Mouse (Mus musculus) urinary bladder, postnatal 25 days (tissue): Measurements from ENCODE around the gene F12.
"Not testable (repeated sequence)": the region's sequence is repeated elsewhere in the genome, so short reads cannot be mapped to it uniquely, and the experiment has no call there.

Experiments used
- DNase-seq: peaks from one replicate; pipeline ENCODE4 v3.0.0; 2022; ENCODE audit warnings: low spot score

Gene F12

DNA sequence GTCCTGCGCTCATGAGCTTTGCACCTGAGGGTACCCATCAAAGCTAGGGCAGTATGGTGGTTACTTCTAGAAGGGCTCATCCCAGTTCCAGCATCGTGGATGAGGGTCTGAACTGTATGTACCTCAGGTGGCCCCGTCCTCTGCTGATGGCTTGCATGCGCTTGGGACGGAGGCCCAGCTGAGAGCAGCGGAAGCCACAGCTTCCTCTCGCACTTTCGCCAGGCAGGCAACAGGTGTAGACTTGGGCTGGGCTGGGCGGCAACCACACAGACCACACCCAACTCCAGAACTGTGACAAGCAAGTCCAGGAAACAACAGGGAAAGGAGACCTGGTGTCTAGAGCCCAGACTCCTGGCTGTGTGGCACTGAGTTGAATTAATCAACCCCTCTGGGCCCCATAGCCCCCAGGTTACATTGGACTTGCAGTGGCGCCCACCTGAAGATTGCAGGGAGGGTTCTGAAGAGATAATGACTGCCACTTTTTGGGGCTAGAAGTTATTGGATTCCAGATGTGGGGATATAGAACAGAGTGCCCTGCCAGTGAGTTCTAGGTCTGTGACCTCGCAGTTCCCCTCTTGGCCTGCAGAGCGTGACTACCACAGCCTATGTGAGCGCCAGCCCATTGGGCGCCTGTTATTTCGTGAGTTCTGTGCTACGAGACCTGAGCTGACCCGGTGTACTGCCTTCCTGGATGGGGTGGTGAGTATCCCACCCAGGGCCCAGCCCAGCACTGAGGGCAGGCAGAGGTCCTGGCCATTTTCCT, 23.3 kb upstream of the F12 start:
- DNase-seq, result no peak

DNA sequence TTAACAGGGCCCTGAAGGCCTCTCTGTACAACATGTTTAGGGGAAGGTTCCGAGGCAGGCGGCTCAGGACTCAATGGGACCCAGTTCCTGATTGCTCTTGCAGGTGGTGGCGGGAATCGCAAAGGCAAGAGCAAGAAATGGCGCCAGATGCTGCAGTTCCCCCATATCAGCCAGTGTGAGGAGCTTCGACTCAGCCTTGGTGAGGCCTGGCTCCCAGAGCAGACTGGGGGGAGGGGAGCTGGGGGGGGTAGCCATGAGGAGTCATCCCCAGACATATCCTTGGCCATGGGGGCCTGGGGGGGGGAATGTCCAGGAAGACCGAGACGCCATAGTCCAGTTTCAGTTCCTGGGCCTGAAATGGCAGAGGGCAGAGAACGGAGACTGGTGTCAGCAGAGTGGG, 22.6 kb upstream of the F12 start:
- no peak for DNase-seq

- DNase-seq, result no peak
Measured at GRCm38 (mm10) chr13:55448131-55448530, 21.5 kb upstream of the F12 start.

- no peak for DNase-seq
Measured at GRCm38 (mm10) chr13:55447543-55447943, 20.9 kb upstream of the F12 start.

- no peak for DNase-seq
Measured at GRCm38 (mm10) chr13:55446483-55447105, 20.0 kb upstream of the F12 start.

- DNase-seq, result no peak
Measured at GRCm38 (mm10) chr13:55445361-55446091, 18.9 kb upstream of the F12 start.

- DNase-seq, result peak; percentile 96
Measured at GRCm38 (mm10) chr13:55444937-55445315, 18.3 kb upstream of the F12 start, which contains the start of gene Grk6. Gene Grk6 (plus strand): TSS chr13:55445072.

GRCm38 (mm10) chr13:55444286-55444936, 17.8 kb upstream of the F12 start:
- DNase-seq, result peak; percentile 76

GRCm38 (mm10) chr13:55443799-55444285, 17.2 kb upstream of the F12 start:
- no peak for DNase-seq

- not testable (repeated sequence) for DNase-seq
Measured at GRCm38 (mm10) chr13:55437111-55437629, 10.6 kb upstream of the F12 start.

GRCm38 (mm10) chr13:55431889-55432685, 5.5 kb upstream of the F12 start:
- DNase-seq, result no peak

DNA sequence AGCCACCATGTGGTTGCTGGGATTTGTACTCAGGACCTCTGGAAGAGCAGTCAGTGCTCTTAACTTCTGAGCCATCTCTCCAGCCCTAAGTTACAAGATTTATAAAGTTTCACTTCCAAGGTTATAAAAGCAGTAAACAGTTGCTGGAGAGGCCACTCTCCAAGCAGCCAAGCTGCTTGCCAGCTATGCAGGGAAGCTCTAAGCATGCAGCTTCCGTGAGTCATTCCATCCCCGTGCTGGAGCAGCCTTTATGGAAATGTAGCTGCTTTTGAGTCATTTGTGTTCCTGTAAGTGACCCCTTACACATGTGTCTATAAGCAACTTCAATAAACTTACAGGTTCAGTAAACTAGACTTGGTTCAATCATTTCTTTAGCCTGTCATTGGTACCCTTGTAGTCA, 4.0 kb upstream of the F12 start:
- DNase-seq, result no peak

DNA sequence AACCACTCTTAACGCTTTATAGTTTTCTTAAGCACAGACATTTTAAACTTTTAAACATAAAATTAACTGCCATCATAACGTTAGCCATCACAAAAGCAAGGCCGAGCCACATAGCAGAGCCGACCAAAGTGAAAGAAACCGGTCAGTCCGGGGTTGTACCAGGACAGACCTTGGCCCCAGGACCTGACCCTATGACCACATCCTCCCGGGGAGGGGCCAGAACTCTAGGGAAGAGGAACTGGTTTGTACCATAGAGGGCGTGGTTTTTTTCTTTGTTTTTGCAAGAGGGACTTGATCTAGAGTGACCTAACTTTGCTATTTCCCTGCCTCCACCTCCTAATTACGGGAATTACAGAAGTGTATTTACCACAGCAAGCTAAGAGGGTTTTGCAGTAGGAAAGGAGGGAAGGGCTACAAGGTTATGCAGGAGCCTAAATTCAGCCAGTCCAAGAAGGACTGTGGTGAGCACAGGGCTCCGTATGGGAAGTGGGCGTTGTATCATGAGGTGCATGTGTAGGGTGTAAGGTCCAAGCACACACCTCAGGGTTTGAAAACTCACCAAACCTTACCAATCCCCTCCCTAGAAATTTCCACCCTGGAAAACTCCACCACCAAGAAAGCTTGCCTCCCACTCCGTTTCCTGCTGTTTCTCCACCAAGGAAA, 2.8 kb upstream of the F12 start:
- no peak for DNase-seq

- DNase-seq, result peak; percentile 29
Measured at GRCm38 (mm10) chr13:55420933-55421800, 5.4 kb downstream of the F12 start.

DNA sequence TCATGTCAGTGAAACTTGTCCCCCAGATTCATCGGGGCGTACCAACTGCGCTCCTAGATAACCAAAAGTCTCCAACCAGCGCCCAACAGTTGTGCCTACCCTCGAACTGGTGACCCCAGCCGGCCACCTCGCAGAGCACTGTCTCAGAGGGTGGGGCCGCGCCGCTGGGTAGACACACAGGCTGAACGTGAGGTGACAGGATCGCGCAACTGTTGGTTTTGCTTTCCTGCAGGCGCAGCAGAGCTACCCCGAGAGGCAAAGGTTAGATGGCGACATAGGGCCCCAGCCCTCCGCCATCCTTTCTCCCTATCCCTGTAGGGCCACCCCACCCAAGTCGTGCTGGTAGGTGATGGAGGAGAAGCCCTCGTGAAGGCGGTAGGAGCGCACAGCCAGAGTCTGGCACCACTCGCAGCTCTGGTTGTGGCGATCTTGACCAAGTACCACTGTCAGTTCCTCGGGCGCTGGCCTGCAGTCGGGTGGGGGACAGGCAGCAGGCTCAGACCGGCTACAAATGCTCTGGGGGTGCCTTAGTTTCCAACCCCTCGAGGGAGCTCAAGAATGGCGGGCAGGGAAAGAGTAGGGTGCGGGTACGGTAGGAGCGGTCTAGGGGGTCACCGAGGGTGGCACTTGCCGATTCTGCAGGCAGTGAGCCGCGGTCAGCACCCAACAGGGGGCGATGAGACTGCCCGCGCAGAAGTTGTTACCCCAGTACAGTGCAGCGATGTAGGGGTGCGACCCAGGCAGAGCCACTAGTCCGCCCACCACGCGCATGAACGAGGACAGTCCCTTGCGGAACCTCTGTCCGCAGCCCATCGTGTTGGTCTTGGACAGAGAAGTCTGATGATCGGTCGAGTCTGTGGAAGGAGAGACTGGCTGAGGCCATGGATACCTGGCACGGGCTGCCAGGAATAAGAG, 6.3 kb downstream of the F12 start:
- DNase-seq, result no peak

DNA sequence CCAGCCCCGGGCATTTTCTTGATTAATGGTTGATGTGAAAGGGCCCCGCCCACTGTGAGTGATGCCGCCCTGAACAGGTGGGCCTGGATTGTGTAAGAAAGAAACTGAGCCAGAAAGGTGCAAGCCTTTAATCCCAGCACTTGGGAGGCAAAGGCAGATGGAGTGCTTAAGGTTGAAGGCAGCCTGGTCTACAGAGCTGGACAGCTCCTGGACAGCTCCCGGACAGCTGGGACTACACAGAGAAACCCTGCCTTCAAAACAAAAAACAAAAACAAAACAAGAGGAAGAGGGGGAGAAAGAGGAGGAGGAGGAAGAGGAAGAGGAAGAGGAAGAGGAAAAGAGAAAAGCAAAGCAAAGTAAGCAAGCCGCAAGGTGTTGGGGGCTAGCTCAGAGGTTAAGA, 7.5 kb downstream of the F12 start:
- DNase-seq, result no peak

DNA sequence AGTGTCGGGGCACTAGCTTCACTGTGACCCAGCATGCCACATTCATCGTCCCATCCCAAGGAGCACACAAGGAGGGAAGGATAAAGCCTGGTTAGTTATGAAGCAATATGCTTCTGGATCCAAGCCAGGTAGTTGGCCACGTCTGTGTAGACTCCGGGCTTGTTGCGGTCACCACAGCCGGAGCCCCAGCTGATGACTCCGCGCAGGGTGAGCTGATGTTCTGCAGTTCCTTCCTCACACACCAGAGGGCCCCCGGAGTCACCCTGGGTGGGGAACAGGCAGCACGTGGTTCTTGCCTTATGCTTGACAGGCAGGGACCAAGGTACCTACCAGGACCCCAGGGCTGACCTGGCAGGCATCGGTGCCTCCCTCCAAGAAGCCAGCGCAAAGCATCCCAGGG, 8.6 kb downstream of the F12 start:
- peak; percentile 90 for DNase-seq

- no peak for DNase-seq
Measured at GRCm38 (mm10) chr13:55414743-55415380, 11.7 kb downstream of the F12 start, which contains the start of gene Pfn3. Gene Pfn3 (minus strand): TSS chr13:55415232.
